Mouse (Mus musculus) c-Kit-negative CD71-positive TER-119-positive erythroid progenitor cells, embryonic 14.5 days (primary cell): ENCODE results near the gene 1190007I07Rik.

Experiments used
- DNase-seq: peaks from one replicate; pipeline ENCODE4 v3.0.0-alpha.2; 2013; ENCODE audit warnings: low read depth, low spot score

Gene 1190007I07Rik

DNA sequence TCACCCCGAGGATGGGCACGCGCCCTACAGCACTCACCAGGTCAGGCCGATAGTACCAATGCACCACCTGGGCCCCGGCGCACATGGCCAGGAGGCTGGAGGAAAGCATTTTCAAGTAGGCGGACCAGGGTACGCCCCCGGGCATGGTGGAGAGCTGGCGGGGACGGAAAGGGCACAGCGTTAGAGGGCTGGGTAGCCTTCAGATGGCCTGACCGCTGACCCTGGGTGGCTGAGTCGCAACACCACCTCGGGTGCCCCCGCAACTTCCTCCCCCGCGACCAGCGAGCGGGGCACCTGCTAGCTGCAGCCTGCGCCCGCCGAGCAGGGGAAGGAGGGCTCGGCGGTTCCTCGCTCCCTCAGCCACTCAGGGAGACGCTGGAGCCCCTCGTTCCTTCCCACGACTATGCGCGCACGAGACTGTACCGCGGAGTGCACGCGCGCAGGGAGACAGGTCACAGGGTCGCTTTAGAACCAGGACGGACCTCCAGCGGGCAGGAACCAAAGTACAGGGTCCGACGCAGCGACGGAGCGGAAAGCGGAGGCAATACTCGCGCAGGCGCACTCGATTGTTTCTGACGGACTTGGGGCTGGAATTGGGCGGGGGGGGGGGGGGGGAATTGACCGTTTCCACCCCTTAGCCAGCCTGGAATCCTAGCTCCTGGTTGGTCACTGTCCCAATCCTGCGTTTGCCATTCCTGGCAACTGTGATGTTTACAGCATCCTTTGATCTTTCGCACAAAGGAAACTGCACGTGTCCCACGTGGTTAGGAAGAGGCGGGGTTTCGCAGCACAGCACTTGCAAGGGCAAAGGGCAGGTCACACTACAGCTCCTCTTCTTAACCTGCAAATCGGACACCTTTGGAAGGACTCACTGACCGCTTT lies at the start of gene 1190007I07Rik:
1190007I07Rik (minus strand) TSS at position 558 of the 882 bp plus-strand sequence.
- peak; percentile 38 for DNase-seq

DNA sequence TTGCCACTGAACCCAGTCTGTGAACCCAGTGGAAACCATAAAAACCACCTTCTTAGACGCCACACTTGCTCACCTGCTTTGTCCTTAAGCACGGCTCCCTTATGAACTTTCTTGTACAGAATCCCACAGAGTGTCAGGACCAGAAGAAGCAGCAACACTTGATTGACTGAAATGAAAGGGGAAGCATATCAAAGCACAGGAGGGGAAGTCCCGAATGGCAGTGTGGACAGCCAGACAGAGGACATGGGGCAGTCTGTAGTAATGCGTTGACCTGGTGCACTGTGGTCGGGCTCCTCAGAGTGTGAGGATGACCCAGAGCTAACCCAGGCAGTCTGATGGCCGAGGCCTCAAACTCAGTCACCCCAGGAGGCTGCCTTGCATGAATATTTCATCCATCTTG lies 47.2 kb upstream of the 1190007I07Rik start:
- DNase-seq = no peak

DNA sequence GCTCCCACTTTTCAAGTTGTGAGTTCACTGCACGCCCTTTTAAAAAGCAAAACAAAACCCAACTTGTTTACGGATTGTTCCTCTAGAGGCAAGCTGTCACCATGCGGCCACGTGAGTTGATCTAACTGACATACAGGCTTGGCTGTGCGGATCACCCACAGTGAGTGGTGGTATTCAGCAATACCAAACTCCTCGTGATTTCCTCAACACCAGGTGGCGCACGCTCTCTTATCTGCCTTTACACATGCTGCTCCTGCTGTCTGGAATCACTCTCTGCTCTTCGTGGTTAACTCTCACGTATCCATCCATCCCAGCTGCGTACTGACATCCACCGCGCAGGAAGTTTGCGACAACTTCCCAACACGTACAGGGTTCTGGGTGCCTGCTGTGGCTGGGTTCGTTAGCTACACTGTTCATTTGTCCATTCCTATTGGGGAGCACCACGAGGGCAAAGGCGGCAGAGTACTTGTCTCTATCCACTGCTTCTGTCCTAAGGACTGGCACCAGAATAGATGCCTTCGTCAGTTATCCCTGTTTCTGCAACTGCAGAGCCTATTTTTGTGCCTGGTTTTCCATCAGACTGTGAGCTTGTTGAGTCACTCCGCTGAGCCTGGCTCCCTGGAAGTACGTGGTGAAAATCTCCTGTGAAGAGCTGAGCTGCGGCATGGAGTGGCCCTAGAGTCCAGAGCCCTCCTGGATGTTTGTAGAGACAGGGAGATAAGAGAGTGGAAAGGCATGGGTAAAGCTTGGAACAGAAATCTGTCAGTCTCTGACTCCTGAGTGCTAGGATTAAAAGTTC lies 43.6 kb upstream of the 1190007I07Rik start:
- peak; percentile 13 for DNase-seq

DNA sequence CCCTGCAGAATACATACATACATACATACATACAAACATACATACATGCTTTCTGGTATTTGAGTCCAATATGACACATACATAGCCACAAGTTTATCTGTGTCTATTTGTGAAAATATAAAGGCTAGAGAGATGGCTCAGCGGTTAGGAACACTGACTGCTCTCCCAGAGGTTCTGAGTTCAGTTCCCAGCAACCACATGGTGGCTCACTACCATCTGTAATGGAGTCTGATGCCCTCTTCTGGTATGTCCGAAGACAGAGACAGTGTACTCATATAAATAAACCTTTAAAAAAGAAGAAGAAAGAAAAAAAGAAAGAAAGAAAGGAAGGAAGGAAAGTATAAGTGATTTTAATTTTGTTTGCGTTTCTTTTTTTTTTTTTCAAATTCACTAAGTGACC lies 42.9 kb upstream of the 1190007I07Rik start:
- DNase-seq = no peak

DNA sequence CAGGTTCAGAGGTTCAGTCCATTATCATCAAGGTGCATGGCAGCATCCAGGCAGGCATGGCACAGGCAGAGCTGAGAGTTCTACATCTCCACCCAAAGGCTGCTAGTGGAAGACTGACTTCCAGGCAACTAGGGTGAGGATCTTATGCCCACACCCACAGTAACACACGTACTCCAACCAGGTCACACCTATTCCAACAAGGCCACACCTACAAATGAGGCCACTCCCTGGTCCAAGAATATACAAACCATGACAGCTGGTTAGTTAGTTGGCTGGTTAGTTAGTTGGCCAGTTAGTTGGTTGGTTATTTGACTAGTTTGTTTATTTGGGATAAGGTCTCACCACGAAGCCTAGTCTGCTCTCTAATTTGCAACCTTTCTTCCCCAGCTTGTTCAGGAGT lies 40.3 kb upstream of the 1190007I07Rik start:
- no peak for DNase-seq

DNA sequence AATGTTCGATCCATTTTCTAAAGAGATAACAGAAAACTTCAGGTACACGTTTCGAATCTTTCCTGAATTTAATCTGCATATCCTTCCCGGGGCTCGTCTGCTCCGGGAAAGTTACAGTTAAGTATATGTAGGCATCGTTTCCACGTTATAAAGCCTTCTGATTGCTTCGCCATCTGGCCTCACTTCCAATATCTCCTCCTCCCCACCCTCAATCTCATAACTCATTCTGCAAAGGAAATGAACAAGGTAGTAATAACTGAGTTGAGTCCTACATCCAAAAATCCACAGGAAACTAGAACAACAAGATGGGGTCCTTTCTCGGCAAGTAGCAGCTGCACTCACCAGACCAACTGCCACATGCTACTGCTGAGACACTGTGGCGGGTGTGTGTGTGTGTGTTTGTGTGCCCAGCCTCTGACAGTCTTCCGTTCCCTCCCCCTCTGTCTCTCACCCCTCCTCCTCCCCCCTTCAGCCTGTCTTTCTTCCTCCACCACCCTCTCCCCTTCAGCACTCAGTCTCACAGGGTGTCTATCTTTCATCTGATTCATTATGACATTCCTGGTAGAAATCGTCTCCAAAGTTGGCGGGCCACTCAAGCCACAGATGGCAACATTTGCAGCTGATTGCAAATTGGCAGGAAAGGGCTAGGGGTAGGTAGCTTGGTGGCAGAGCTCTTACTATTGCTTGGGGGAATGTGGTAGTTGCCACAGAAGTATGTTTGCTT lies 39.4 kb upstream of the 1190007I07Rik start:
- DNase-seq = no peak

DNA sequence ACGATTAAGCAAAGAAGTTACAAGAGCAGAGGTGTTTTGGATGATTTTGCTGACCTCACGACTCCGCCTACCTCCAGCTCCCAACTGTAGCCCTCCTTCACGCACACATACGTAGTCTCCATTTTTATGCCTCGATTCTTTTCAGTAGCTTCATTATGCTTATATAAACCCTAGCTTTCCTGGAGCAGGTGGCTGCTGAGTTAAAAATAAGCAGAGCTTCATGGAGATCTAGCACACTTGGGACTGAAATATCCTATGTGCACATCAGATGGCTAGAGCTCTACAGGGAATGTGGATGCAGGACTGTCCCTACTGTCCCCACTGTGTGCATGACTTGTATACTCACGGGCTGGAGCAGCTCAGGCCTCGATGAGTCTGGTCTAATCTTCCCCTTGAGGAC lies 38.8 kb upstream of the 1190007I07Rik start:
- no peak for DNase-seq

DNA sequence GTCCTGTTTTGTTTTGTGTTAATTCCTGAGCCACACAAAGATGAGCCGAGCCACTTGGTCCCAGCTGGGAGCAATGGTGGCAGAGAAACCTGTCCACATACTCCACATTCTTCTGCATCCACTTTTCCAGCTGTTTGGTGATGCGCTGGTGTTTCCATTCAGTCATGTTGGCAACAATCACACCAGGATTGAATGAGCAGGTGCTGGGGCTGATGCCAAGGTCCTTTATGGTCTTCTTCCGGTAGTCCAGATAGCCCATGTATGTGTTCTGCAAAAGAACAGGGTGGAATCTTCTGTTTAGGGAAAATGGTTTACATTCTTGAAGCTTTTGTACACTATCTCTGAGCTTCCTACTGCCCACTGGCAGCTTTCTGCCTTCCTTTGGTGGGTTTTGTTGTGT lies 31.6 kb upstream of the 1190007I07Rik start:
- no peak for DNase-seq

DNA sequence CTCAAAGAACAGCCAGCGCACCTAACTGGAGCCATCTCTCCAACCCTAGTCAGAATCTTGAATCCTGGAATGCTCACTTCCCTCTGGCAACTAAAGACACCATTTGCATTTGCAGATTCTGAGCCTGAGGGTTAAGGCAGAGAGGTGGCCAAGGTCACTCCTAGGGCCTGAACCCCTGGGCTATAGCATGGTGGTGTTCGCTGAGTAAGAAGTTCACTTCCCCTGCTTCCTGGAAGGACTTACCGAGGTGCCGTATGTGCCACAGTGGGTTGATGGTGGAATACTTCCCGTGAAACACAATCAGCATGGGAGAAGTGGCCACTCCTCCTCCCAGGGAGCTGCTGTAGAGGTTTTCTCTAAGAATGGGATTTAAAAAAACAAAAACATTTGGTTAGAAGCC lies 29.6 kb upstream of the 1190007I07Rik start:
- DNase-seq = no peak

DNA sequence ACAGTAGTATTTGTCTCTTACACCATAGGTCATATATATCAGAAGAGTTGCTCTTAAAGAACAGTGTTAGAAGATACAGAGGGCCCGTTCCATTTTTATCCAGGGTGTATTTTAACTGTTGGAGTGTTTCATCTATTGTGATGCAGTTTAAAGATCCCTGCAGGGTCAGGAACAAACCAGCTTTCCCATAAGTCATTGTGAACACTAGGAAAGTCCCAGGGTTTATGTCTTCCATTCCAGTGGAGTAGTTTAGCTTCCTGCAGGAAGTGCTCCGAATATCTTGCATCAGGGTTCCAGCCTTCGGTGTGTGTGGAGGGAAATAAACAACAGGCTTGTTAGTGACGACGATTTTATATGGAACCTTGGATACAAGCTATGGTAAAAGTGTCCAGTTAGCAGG lies 28.2 kb upstream of the 1190007I07Rik start:
- no peak for DNase-seq

DNA sequence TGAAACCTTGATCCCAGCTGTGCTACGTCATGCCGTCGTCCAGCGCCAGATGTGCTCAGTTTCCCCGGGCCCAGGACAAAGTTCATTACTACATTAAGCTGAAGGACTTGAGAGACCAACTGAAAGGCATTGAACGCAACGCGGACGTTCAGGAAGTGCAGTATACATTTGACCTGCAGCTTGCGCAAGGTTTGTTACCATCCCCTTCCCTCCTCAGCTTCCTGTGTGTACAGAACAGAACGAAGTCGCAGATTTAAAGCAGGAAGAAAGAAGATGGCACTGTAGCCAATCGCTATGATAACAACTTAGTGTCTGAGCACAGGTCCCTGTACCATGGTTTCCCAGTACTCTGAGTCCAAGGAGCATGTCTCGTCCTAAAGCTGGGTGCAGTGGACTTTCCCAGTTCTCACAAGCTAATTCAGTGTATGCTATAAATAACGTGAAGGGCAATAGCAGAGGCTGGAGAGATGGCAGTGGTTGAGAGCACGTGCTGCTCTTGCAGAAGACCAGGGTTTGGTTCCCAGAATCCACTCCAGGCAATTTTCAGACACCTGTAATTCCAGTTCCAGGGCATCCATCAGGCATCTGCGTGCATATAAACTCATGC lies 24.3 kb upstream of the 1190007I07Rik start:
- DNase-seq = no peak

DNA sequence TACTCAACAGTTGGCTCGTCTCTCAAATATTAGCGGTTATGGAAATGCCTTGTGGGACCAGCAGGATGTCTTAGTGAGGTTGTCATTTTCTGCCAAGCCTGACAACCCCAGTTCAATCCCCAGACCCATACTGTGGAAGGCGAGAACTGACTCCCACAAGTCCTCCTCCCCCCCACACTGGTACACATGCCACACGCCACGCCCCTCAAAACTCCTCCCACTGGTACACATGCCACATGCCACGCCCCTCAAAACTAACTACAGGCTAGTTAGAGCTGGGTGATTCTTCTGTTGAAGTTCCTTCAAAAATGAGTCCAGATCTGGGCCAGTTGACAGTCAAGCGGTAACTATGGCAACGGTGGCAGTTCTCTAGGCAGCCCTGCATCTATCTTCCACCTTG lies 23.1 kb upstream of the 1190007I07Rik start:
- DNase-seq = no peak

DNA sequence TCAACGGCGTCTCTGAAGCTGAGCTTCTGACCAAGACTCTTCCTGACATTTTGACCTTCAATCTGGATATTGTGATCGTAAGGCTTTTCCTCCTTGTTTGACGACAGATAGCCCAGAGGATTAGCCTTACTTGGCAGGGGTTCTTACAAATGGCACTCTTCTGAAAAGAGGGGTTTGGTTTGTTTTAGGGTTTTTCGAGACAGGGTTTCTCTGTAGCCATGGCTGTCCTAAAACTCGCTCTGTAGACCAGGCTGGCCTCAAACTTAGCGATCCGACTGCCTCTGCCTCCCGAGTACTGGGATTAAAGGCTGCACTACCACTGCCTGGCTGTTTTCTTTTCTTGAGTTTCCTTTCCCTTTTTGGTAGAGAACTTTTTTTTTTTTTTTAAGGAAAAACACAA lies 18.5 kb upstream of the 1190007I07Rik start:
- no peak for DNase-seq

DNA sequence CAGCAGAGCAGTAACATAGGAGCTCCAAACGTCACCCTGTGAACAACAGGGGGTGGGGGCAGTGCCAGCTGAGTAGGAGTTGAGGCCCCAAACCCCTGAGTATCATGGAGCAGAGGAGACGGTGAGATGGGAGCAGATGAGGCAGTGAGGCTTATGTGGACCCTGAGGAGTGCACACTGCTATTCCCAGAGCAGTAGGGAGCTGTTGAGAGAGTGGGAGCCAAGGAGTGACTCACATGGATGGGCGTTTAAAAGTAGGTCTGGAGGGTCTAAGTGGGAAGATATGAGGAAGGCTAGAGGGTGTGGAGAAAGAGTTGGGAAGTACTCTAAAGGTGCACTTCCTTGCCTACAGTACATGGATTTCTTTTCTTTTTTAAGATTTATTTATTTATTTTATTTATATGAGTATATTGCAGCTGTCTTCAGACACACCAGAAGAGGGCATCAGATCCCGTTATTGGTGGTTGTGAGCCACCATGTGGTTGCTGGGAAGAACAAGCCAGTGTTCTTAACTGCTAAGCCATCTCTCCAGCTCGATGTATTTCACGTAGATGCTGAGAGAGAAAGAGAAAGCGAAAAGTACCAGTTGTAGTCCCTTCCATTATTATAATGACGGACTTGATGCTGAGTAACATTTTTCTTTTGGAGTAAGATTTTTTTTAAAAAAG lies 16.1 kb upstream of the 1190007I07Rik start:
- no peak for DNase-seq

DNA sequence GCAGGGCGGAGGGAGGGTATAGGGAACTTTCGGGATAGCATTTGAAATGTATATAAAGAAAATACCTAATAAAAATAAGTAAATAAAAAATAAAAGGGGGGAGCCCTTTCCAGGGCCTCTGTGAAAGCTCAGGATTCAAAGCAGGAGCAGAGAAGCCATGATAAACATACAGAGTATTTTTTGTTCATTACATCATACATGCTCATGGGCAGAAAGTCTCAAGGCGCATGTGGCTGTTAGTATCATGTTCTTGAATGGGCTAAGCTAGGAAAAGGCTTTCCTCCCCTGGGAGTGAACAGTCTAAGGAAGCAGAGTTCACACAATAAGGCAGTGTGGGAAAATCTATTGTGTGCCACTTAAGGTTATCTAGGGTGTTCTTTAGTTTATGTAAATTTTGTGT lies 13.3 kb upstream of the 1190007I07Rik start:
- DNase-seq = no peak

DNA sequence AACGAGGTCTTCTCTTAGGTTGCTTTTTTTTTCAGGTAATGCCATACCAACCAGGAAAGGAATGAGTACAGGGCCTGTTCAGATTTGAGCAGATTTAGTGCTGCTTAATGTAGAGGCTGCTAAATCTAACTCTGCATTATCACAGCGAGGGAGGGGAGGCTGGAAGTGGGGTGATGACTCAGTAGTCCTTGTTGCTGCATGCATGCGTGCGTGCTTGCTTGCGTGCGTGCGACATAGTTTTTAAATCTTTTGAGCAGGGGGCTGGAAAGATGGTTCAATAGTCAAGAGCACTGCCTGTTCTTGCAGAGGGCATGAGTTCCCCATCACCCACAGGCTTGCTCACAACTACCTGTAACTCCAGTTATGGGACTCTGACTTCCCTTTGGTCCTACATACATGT lies 11.3 kb upstream of the 1190007I07Rik start:
- no peak for DNase-seq

DNA sequence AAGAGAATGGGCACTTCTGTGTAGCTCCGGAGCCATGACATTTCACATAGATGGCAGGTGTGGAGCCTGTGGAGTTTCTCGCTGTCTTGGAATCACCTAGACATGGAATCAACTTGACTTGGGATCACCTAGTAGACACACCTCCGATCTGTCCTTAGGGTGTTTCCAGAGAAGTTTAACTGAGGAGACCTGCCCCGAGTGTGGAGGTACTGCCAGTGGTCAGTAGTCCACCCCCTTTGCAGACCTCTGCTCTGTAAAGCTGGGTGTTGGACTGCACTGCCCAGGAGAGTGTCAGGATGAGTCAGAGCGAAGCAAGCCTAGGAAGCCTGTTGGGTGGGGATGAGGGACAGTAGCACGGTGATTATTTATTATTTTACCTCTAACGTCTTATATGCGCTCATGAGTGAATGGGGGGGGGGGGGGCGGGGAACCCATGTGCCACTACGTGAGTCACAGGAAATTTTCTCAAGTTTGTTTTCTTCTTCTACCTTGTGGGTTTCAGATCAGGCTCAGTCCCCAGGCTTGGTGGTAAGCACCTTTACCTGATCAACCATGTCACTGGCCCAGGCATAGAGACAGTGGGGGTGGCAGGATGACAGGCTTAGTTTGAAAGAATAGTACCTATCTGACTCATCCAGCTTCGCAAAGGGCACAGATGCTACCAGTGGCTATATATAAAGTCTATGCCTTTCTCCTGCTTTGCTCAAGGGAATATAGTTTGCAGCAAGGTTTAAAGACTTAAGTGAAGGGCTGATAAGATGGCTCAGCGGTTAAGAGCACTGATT lies 9.7 kb upstream of the 1190007I07Rik start:
- no peak for DNase-seq

DNA sequence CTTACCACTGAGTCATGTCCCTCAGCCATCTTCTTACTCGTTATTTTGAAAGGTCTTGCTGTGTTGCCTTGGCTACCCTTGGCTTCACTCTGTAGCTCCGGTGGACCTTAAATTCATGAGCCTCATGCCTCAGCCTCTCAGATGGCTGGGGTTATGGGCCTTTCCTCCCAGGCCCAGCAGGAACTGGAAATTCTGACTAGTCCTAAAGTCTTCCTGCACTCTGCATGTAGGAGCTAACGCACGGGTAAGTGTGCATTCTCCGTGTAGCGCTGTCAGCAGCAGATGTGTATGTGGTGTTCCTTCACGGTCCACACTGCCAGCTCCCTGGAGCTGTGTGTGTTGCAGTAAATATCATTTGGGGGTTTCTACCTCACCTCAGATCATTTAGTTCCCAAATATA lies 8.1 kb upstream of the 1190007I07Rik start:
- DNase-seq = no peak

DNA sequence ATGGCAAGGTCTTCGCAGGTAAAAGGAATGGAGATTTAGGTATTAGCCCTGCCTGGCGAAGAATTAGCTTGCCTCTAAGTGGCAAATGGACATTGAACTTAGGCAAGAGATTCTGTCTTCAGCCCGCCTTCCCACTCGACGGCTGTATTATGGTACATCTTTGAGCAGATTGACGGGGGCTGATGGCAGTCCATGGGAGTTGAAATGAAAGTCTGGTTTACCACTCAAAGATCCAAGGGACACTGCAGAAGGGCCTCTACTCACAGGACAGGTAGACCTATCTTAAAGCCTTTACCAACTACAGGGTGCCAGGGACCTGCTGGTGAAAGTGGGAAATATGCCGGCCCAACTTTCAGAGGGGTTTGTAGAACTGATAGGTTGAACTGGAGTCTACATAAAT lies 7.5 kb upstream of the 1190007I07Rik start:
- DNase-seq = peak; percentile 20

DNA sequence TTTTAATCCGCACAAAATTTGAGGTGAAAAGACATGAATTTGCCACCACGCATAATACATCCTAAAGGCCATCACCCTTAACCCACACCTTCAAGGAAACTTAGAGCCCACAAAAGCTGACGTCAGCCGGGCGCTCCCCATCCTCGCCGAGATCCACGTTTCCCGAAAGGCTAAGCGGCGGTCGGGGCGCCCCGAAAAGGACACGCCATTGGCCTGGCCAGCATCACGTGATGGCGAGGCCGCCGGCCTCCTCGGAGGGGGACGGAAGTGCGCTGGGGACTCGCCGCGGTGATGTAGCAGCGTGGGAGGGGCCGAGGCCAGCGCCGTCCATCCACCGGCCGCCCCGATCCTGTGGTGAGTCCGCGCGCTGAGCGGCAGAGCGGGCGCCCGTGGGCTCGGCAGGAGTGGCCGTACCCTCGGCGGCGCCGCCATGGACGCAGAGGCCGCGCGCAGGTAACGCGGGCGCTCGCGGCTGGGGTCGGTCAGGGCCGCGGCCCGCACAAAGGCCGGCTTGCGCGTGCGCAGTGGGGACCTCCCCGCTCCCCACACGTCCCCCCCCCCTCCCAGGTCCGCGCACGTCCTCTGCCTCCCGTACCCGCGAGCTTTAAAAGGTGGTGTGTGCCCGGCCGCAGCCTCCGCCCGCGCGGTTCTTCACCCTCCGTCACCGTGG lies 6.7 kb upstream of the 1190007I07Rik start, which contains the start of gene Tdg:
Tdg (plus strand) TSS at position 243 of the 670 bp plus-strand sequence.
- peak; percentile 84 for DNase-seq
